In genomic region chr9:95795844-95796243, GRCm38 (mm10) we compare ENCODE assay signal across 24 mouse cellular contexts. TPM values are rescaled to one million over a fixed set of nuclear protein-coding genes. Genes with fewer than 3 reads are reported as not detected.
DNase-seq lines count a peak whose midpoint lies in the region; ATAC-seq and TF ChIP-seq lines count a peak whose summit lies in the region.
"Had no signal": no experiment of that assay in that cellular context is flagged by ENCODE, and none has a peak within 500 bp of the region (broad histone marks: within the 10 kb centered on the region; RNA-seq: fewer than 3 reads in every experiment).

No protein-coding gene starts in this region.

- no peaks in the 10 kb centered on the region for H3K36me3 ChIP-seq in kidney, embryonic 15.5 days
- no peaks in the 10 kb centered on the region for H3K36me3 ChIP-seq in stomach, embryonic 15.5 days
- H3K36me3 ChIP-seq in midbrain, embryonic 15.5 days (replicated peaks), result no peaks in the 10 kb centered on the region
- H3K36me3 ChIP-seq: heart, embryonic 13.5 days; hindbrain, embryonic 12.5 days; limb, embryonic 12.5 days; liver, embryonic 13.5 days; lung, embryonic 15.5 days; neural tube, embryonic 13.5 days had no signal

- no peak for TF ChIP-seq POLR2A in embryonic fibroblast, embryonic 13.5 days (IDR thresholded peaks at IDR 0.05; ENCODE audit: low read depth, low read length)

- WGBS in kidney, embryonic 15.5 days, result 84% methylated on average over 5 of the region's 5 CpGs
- WGBS in stomach, embryonic 15.5 days, result 81% methylated on average over 5 of the region's 5 CpGs
- WGBS in midbrain, embryonic 15.5 days, result 22% methylated on average over 5 of the region's 5 CpGs

- H3K27ac ChIP-seq in kidney, embryonic 15.5 days, result peak overlapping the region; percentile 83
- 0 out of 2 replicates have a peak overlapping the region, but pooled peaks have one; percentile 12 for H3K27ac ChIP-seq in embryonic fibroblast, embryonic 13.5 days (ENCODE audit: insufficient read depth, low read length)
- H3K27ac ChIP-seq in stomach, embryonic 15.5 days, result peak overlapping the region; percentile 77
- H3K27ac ChIP-seq in midbrain, embryonic 15.5 days, result no peak overlapping the region
- H3K27ac ChIP-seq: heart, adult 2 months; heart, embryonic 13.5 days; hindbrain, embryonic 12.5 days; limb, embryonic 12.5 days; lung, embryonic 15.5 days; neural tube, embryonic 13.5 days had no signal

- no peaks in the 10 kb centered on the region for H3K9me3 ChIP-seq in kidney, embryonic 15.5 days (replicated peaks)
- H3K9me3 ChIP-seq in stomach, embryonic 15.5 days, result no peaks in the 10 kb centered on the region
- H3K9me3 ChIP-seq in midbrain, embryonic 15.5 days, result no peaks in the 10 kb centered on the region
- H3K9me3 ChIP-seq: heart, embryonic 13.5 days; hindbrain, embryonic 12.5 days; liver, embryonic 13.5 days; lung, embryonic 15.5 days; megakaryocyte, embryonic 14.5 days; neural tube, embryonic 13.5 days had no signal

- no peak overlapping the region for H3K4me2 ChIP-seq in kidney, embryonic 15.5 days
- no peak overlapping the region for H3K4me2 ChIP-seq in stomach, embryonic 15.5 days
- H3K4me2 ChIP-seq in midbrain, embryonic 15.5 days, result no peak overlapping the region
- H3K4me2 ChIP-seq: heart, embryonic 13.5 days; hindbrain, embryonic 12.5 days; limb, embryonic 12.5 days; liver, embryonic 13.5 days; lung, embryonic 15.5 days; neural tube, embryonic 13.5 days had no signal

- DNase-seq in kidney, postnatal 4 days, result no peak
- DNase-seq in A20 (ENCODE audit: low read depth, low spot score), result peak; percentile 57
- no peak for DNase-seq in cerebellum, postnatal 14 days
- DNase-seq: adrenal gland, postnatal 10 days; cerebellum, adult 18-20 months; gastrocnemius, postnatal 10 days; heart, adult 2 months; heart, postnatal 14 days; liver, embryonic 13.5 days; lung, postnatal 36 days; midbrain, embryonic 14.5 days; right cerebral cortex, adult 18-20 months had no signal

- no peaks in the 10 kb centered on the region for H3K27me3 ChIP-seq in kidney, embryonic 15.5 days
- no peaks in the 10 kb centered on the region for H3K27me3 ChIP-seq in stomach, embryonic 15.5 days (replicated peaks)
- H3K27me3 ChIP-seq in midbrain, embryonic 15.5 days (replicated peaks), result no peaks in the 10 kb centered on the region
- H3K27me3 ChIP-seq: heart, embryonic 13.5 days; hindbrain, embryonic 12.5 days; limb, embryonic 12.5 days; liver, embryonic 13.5 days; lung, embryonic 15.5 days; megakaryocyte, embryonic 14.5 days; neural tube, embryonic 13.5 days had no signal

- H3K4me3 ChIP-seq in kidney, embryonic 15.5 days (replicated peaks), result no peak overlapping the region
- H3K4me3 ChIP-seq in embryonic fibroblast, embryonic 13.5 days (ENCODE audit: insufficient read depth, low read length), result no peak overlapping the region
- no peak overlapping the region for H3K4me3 ChIP-seq in stomach, embryonic 15.5 days (replicated peaks)
- H3K4me3 ChIP-seq in midbrain, embryonic 15.5 days, result no peak overlapping the region
- H3K4me3 ChIP-seq: heart, adult 2 months; heart, embryonic 13.5 days; hindbrain, embryonic 12.5 days; limb, embryonic 12.5 days; liver, embryonic 13.5 days; lung, embryonic 15.5 days; myocyte; neural tube, embryonic 13.5 days had no signal

- ATAC-seq in kidney, embryonic 15.5 days (replicated peaks; ENCODE audit: low FRiP score), result no peak
- no peak for ATAC-seq in stomach, embryonic 15.5 days (ENCODE audit: insufficient read depth, low FRiP score, low read depth)
- ATAC-seq in midbrain, embryonic 15.5 days (replicated peaks), result no peak
- ATAC-seq: forebrain, embryonic 16.5 days had no signal

- no peaks in the 10 kb centered on the region for H3K4me1 ChIP-seq in kidney, embryonic 15.5 days
- no peaks in the 10 kb centered on the region for H3K4me1 ChIP-seq in embryonic fibroblast, embryonic 13.5 days (ENCODE audit: control insufficient read depth, insufficient read depth, low read length)
- no peaks in the 10 kb centered on the region for H3K4me1 ChIP-seq in stomach, embryonic 15.5 days
- no peaks in the 10 kb centered on the region for H3K4me1 ChIP-seq in midbrain, embryonic 15.5 days
- H3K4me1 ChIP-seq: heart, embryonic 13.5 days; hindbrain, embryonic 12.5 days; limb, embryonic 12.5 days; liver, embryonic 13.5 days; lung, embryonic 15.5 days; neural tube, embryonic 13.5 days had no signal

- no peak overlapping the region for H3K9ac ChIP-seq in kidney, embryonic 15.5 days
- no peak overlapping the region for H3K9ac ChIP-seq in stomach, embryonic 15.5 days
- no peak overlapping the region for H3K9ac ChIP-seq in midbrain, embryonic 15.5 days
- H3K9ac ChIP-seq: heart, embryonic 13.5 days; hindbrain, embryonic 12.5 days; limb, embryonic 12.5 days; liver, embryonic 13.5 days; lung, embryonic 15.5 days; neural tube, embryonic 13.5 days had no signal

- no peak for TF ChIP-seq CTCF in embryonic fibroblast, embryonic 13.5 days (IDR thresholded peaks at IDR 0.05; ENCODE audit: borderline replicate concordance, insufficient read depth, low read length)

RNA-seq across cellular contexts. Expression of gene Trpc1, which starts 45.7 kb away (rescaled TPM):
- polyA plus RNA-seq in kidney, embryonic 15.5 days (2015; fragmentation: Nextera tagmentation; extraction: Ambion mirVana), result 3.6 and 3.9 TPM in 2 replicates
- 7.1 and 9.6 TPM in 2 replicates for polyA plus RNA-seq in embryonic fibroblast, embryonic 13.5 days (2011; ENCODE audit: insufficient read length, low read depth, missing spikeins)
- 2.5 and 2.7 TPM in 2 replicates for polyA plus RNA-seq in stomach, embryonic 15.5 days (2015; fragmentation: Nextera tagmentation; extraction: Ambion mirVana)
- 7.5 and 8.3 TPM in 2 replicates for polyA plus RNA-seq in midbrain, embryonic 15.5 days (2015; fragmentation: Nextera tagmentation; extraction: Ambion mirVana)

RNA-seq across cellular contexts. Expression of gene Pls1, which starts 49.3 kb away (rescaled TPM):
- polyA plus RNA-seq in kidney, embryonic 15.5 days (2015; fragmentation: Nextera tagmentation; extraction: Ambion mirVana), result 17.2 and 18.9 TPM in 2 replicates
- 0.57 and 0.61 TPM in 2 replicates for polyA plus RNA-seq in embryonic fibroblast, embryonic 13.5 days (2011; ENCODE audit: insufficient read length, low read depth, missing spikeins)
- polyA plus RNA-seq in stomach, embryonic 15.5 days (2015; fragmentation: Nextera tagmentation; extraction: Ambion mirVana), result 32.5 and 36.7 TPM in 2 replicates
- 2.6 and 2.8 TPM in 2 replicates for polyA plus RNA-seq in midbrain, embryonic 15.5 days (2015; fragmentation: Nextera tagmentation; extraction: Ambion mirVana)
- polyA plus RNA-seq: myocyte had no signal
